Mouse (Mus musculus) MEL (cell line): ENCODE results near the gene Sorbs1. TPM values are rescaled to one million over a fixed set of nuclear protein-coding genes. Genes with fewer than 3 reads are reported as not detected.

Experiments used
- DNase-seq: peaks from one replicate; pipeline ENCODE4 v3.0.0; 2011; ENCODE audit warnings: low read depth, low spot score
- H3K27ac ChIP-seq: 2 replicates; pipeline ENCODE4 v1.5.1; 2012; ENCODE audit warnings: low read depth, mild to moderate bottlenecking, control low read depth, low read length, moderate library complexity; ENCODE audit not compliant: control insufficient read depth
- H3K27me3 ChIP-seq, 2 experiments: fragments of 150-350 bp in 1 of 2; sonication (generic) in 1 of 2; 2 replicates each; pipeline ENCODE4 v1.6.1; 2012; ENCODE audit warnings: low read length in 2 of 2, mild to moderate bottlenecking in 2 of 2, improper control_type of control experiment in 1 of 2, moderate library complexity in 1 of 2; ENCODE audit not compliant: insufficient read depth in 2 of 2, control insufficient read depth in 1 of 2
- H3K36me3 ChIP-seq, 2 experiments: 2 replicates each; pipeline ENCODE4 v1.6.1; 2012 to 2014; ENCODE audit warnings: low read length in 2 of 2, improper control_type of control experiment in 1 of 2, inconsistent platforms in 1 of 2, mild to moderate bottlenecking in 1 of 2; ENCODE audit not compliant: insufficient read depth in 2 of 2, control insufficient read depth in 1 of 2
- H3K4me1 ChIP-seq, 2 experiments: fragments of 150-350 bp in 1 of 2; sonication (generic) in 1 of 2; 2 replicates each; pipeline ENCODE4 v1.6.1; 2012; ENCODE audit warnings: low read length in 2 of 2, improper control_type of control experiment in 1 of 2, mild to moderate bottlenecking in 1 of 2; ENCODE audit not compliant: insufficient read depth in 2 of 2, control insufficient read depth in 1 of 2
- H3K4me3 ChIP-seq, 2 experiments: fragments of 150-350 bp in 1 of 2; sonication (generic) in 1 of 2; 2 replicates each; pipeline ENCODE4 v1.5.1; 2012; ENCODE audit warnings: low read depth in 2 of 2, low read length in 2 of 2, mild to moderate bottlenecking in 2 of 2, moderate library complexity in 2 of 2, control low read depth in 1 of 2, improper control_type of control experiment in 1 of 2; ENCODE audit not compliant: control insufficient read depth in 1 of 2, insufficient read depth in 1 of 2
- H3K79me2 ChIP-seq: 2 replicates; pipeline ENCODE4 v1.6.1; 2012; ENCODE audit warnings: mild to moderate bottlenecking, low read length, moderate library complexity; ENCODE audit not compliant: control insufficient read depth, poor library complexity, insufficient read depth
- H3K9ac ChIP-seq: 2 replicates; pipeline ENCODE4 v1.6.1; 2012; ENCODE audit warnings: low read depth, mild to moderate bottlenecking, control low read depth, low read length, moderate library complexity; ENCODE audit not compliant: control insufficient read depth, poor library complexity, severe bottlenecking
- H3K9me3 ChIP-seq: fragments of 150-350 bp; sonication (generic); replicated peaks from 2 replicates; pipeline ENCODE4 v1.6.1; 2012; ENCODE audit warnings: mild to moderate bottlenecking, low read length, improper control_type of control experiment, moderate library complexity; ENCODE audit not compliant: insufficient read depth
- EP300 ChIP-seq, 2 experiments: IDR thresholded peaks; 2 replicates each; pipeline ENCODE4 v1.6.1; 2011; ENCODE audit warnings: improper control_type of control experiment in 2 of 2, low read length in 2 of 2, low read depth in 1 of 2, mild to moderate bottlenecking in 1 of 2
- GABPA ChIP-seq: IDR thresholded peaks from 2 replicates; pipeline ENCODE4 v1.6.1; 2012; ENCODE audit warnings: low read depth, mild to moderate bottlenecking, inconsistent platforms, low read length, improper control_type of control experiment, moderate library complexity
- GATA1 ChIP-seq: IDR thresholded peaks from 2 replicates; pipeline ENCODE4 v1.6.1; 2011; ENCODE audit warnings: low read depth, low read length, improper control_type of control experiment
- HCFC1 ChIP-seq: IDR thresholded peaks from 2 replicates; pipeline ENCODE4 v1.6.1; 2012; ENCODE audit warnings: low read depth, mild to moderate bottlenecking, inconsistent platforms, low read length, improper control_type of control experiment, moderate library complexity
- JUND ChIP-seq: IDR thresholded peaks from 2 replicates; pipeline ENCODE4 v1.6.1; 2011; ENCODE audit warnings: low read depth, mild to moderate bottlenecking, improper control_type of control experiment, low read length
- KAT2A ChIP-seq: conservative IDR thresholded peaks from 2 replicates; pipeline ENCODE4 v1.6.1; 2012; ENCODE audit warnings: low read depth, low read length, improper control_type of control experiment, inconsistent platforms
- MAFK ChIP-seq: IDR thresholded peaks from 2 replicates; pipeline ENCODE4 v1.6.1; 2011; ENCODE audit warnings: low read depth, mild to moderate bottlenecking, low read length, improper control_type of control experiment, borderline replicate concordance
- MAX ChIP-seq: IDR thresholded peaks from 2 replicates; pipeline ENCODE4 v1.6.1; 2011; ENCODE audit warnings: low read length, improper control_type of control experiment
- MAZ ChIP-seq: IDR thresholded peaks from 2 replicates; pipeline ENCODE4 v1.6.1; 2012; ENCODE audit warnings: low read depth, mild to moderate bottlenecking, inconsistent platforms, low read length, improper control_type of control experiment
- MYC ChIP-seq: IDR thresholded peaks from 2 replicates; pipeline ENCODE4 v1.6.1; 2011; ENCODE audit warnings: low read depth, mild to moderate bottlenecking, low read length, improper control_type of control experiment, moderate library complexity
- NELFE ChIP-seq: IDR thresholded peaks from 2 replicates; pipeline ENCODE4 v1.6.1; 2011; ENCODE audit warnings: low read depth, low read length, improper control_type of control experiment
- NRF1 ChIP-seq: IDR thresholded peaks from 2 replicates; pipeline ENCODE4 v1.6.1; 2014; ENCODE audit warnings: low read depth, mild to moderate bottlenecking, inconsistent platforms, low read length, improper control_type of control experiment, moderate library complexity; ENCODE audit not compliant: poor library complexity, insufficient read depth, severe bottlenecking
- RAD21 ChIP-seq: IDR thresholded peaks from 2 replicates; pipeline ENCODE4 v1.6.1; 2011; ENCODE audit warnings: mild to moderate bottlenecking, low read depth, low read length, improper control_type of control experiment
- SMC3 ChIP-seq: IDR thresholded peaks from 2 replicates; pipeline ENCODE4 v1.6.1; 2011; ENCODE audit warnings: low read depth, low read length, improper control_type of control experiment
- TBP ChIP-seq: IDR thresholded peaks from 2 replicates; pipeline ENCODE4 v1.8.0; 2011; ENCODE audit warnings: low read depth, low read length, improper control_type of control experiment
- USF1 ChIP-seq: IDR thresholded peaks from 2 replicates; pipeline ENCODE4 v1.6.1; 2014; ENCODE audit warnings: low read depth, mild to moderate bottlenecking, inconsistent platforms, low read length, improper control_type of control experiment, moderate library complexity
- ZC3H11A ChIP-seq: IDR thresholded peaks from 2 replicates; pipeline ENCODE4 v1.6.1; 2012; ENCODE audit warnings: low read depth, mild to moderate bottlenecking, inconsistent platforms, low read length, improper control_type of control experiment
- ZNF384 ChIP-seq: IDR thresholded peaks from 2 replicates; pipeline ENCODE4 v1.6.1; 2012; ENCODE audit warnings: low read depth, mild to moderate bottlenecking, inconsistent platforms, low read length, improper control_type of control experiment
- polyA plus RNA-seq, 2 experiments: library from polyadenylated mRNA; stranded (reverse) in 1 of 2; unstranded in 1 of 2; fragments of >175 nt in 1 of 2; fragments of >200 nt in 1 of 2; gene quantifications; 2 replicates each; pipeline versions ENCODE4 v1.2.1 to v1.2.4; 2012; ENCODE audit warnings: low replicate concordance in 2 of 2, low read depth in 1 of 2; ENCODE audit not compliant: insufficient read length in 2 of 2, insufficient read depth in 1 of 2, missing spikeins in 1 of 2
- total RNA-seq: library from RNA; depleted of rRNA; stranded (reverse); fragments of 300-350 nt; gene quantifications from 2 replicates; pipeline ENCODE4 v1.2.3, GENCODE M21; 2012

Gene Sorbs1
- total and polyA plus RNA-seq, 3 experiments, result 1.3 to 5.3 TPM; not detected in 1

- H3K9ac ChIP-seq, result no peak overlapping the region
- no peaks in the 10 kb centered on the region for H3K79me2 ChIP-seq
- no peaks in the 10 kb centered on the region for H3K4me1 ChIP-seq
- H3K9me3 ChIP-seq, result no peaks in the 10 kb centered on the region
- TF ChIP-seq HCFC1 (no peak), SMC3 (no peak), MAFK (no peak), MAX (no peak), KAT2A (no peak), NELFE (no peak), ZC3H11A (no peak), GABPA (no peak), JUND (no peak), TBP (no peak)
- no peaks in the 10 kb centered on the region for H3K27me3 ChIP-seq
- no peaks in the 10 kb centered on the region for H3K36me3 ChIP-seq
- H3K4me3 ChIP-seq, result no peak overlapping the region
- no peak for DNase-seq
- H3K27ac ChIP-seq, result no peak overlapping the region
Measured at GRCm38 (mm10) chr19:40434042-40434869, 79.3 kb downstream of the Sorbs1 start.

- Histone ChIP-seq H3K36me3 (no peaks in the 10 kb centered on the region), H3K4me1 (no peaks in the 10 kb centered on the region), H3K27me3 (no peaks in the 10 kb centered on the region), H3K9ac (no peak overlapping the region), H3K4me3 (no peak overlapping the region), H3K9me3 (no peaks in the 10 kb centered on the region), H3K79me2 (no peaks in the 10 kb centered on the region), H3K27ac (no peak overlapping the region)
- no peak for DNase-seq
- TF ChIP-seq JUND (no peak), GATA1 (no peak), RAD21 (no peak), EP300 (IDR thresholded peaks at IDR 0.05; ENCODE audit: low read depth in 1 of 2, low read length in 2 of 2) (no peak), ZNF384 (no peak), NRF1 (no peak), MAZ (no peak), USF1 (no peak), GABPA (no peak), MYC (no peak)
Measured at GRCm38 (mm10) chr19:40433316-40433912, 80.2 kb downstream of the Sorbs1 start.
